Mouse (Mus musculus) embryonic facial prominence, embryonic 12.5 days (tissue): ENCODE measurements around the gene Dhx40. TPM values are rescaled to one million over a fixed set of nuclear protein-coding genes. Genes with fewer than 3 reads are reported as not detected.
"Not testable (repeated sequence)": the region's sequence is repeated elsewhere in the genome, so short reads cannot be mapped to it uniquely, and the experiment has no call there.

Experiments
- ATAC-seq: fragments of 200-750 bp; cut with Nextera tagmentation; 2 replicates; pipeline ENCODE4 v1.8.0; 2017; ENCODE audit not compliant: insufficient number of reproducible peaks, insufficient read depth, low FRiP score, low TSS enrichment
- H3K27ac ChIP-seq: fragments of 300-500 bp; sonication (generic); 2 replicates; pipeline ENCODE4 v1.5.1; 2016; ENCODE audit warnings: mild to moderate bottlenecking
- H3K27me3 ChIP-seq: fragments of 300-500 bp; sonication (generic); 2 replicates; pipeline ENCODE4 v1.6.1; 2016; ENCODE audit warnings: mild to moderate bottlenecking, moderate library complexity
- H3K36me3 ChIP-seq: fragments of 300-500 bp; sonication (generic); 2 replicates; pipeline ENCODE4 v1.6.1; 2016; ENCODE audit warnings: mild to moderate bottlenecking
- H3K4me1 ChIP-seq: fragments of 300-500 bp; sonication (generic); 2 replicates; pipeline ENCODE4 v1.6.1; 2016
- H3K4me2 ChIP-seq: fragments of 300-500 bp; sonication (generic); replicated peaks from 2 replicates; pipeline ENCODE4 v1.6.1; 2016; ENCODE audit warnings: mild to moderate bottlenecking, moderate library complexity
- H3K4me3 ChIP-seq: fragments of 300-500 bp; sonication (generic); 2 replicates; pipeline ENCODE4 v1.5.1; 2016; ENCODE audit warnings: mild to moderate bottlenecking
- H3K9ac ChIP-seq: fragments of 300-500 bp; sonication (generic); 2 replicates; pipeline ENCODE4 v1.6.1; 2016; ENCODE audit warnings: mild to moderate bottlenecking, moderate library complexity
- H3K9me3 ChIP-seq: fragments of 300-500 bp; sonication (generic); 2 replicates; pipeline ENCODE4 v1.6.1; 2016; ENCODE audit warnings: mild to moderate bottlenecking, moderate library complexity
- WGBS: fragments of 180-500 bp; shearing (Covaris S2); methylation state at CpG from one replicate; pipeline ENCODE4 v1.1.7; 2016; 5-methylcytosine and 5-hydroxymethylcytosine counted together
- polyA plus RNA-seq: library from polyadenylated mRNA; unstranded; fragments of >200 nt; fragmentation: Nextera tagmentation; extraction: Ambion mirVana; gene quantifications from 2 replicates; pipeline ENCODE4 v1.2.1, GENCODE M21; 2016

Dhx40 gene
- polyA plus RNA-seq, 1 experiment from 2014 or later, result 31.2 TPM

GRCm38 (mm10) chr11:86838792-86839191, 31.2 kb upstream of the Dhx40 start:
- no peak overlapping the region for H3K27ac ChIP-seq
- no peak overlapping the region for H3K9ac ChIP-seq
- H3K27me3 ChIP-seq, result no peaks in the 10 kb centered on the region
- no peak overlapping the region for H3K4me2 ChIP-seq
- peaks cover 9% of the 10 kb centered on the region; the same call in 1 of the 2 replicates for H3K4me1 ChIP-seq
- no peaks in the 10 kb centered on the region for H3K36me3 ChIP-seq
- WGBS, result 77% methylated on average over 1 of the region's 1 CpGs
- H3K4me3 ChIP-seq, result no peak overlapping the region
- ATAC-seq, result no peak
- H3K9me3 ChIP-seq, result no peaks in the 10 kb centered on the region

- WGBS, result 38% methylated on average over 2 of the region's 2 CpGs
- no peak overlapping the region for H3K9ac ChIP-seq
Measured at GRCm38 (mm10) chr11:86836366-86836765, 28.8 kb upstream of the Dhx40 start.

GRCm38 (mm10) chr11:86834628-86835338, 27.2 kb upstream of the Dhx40 start:
- Histone ChIP-seq H3K4me2 (no peak overlapping the region), H3K4me1 (no peaks in the 10 kb centered on the region), H3K36me3 (no peaks in the 10 kb centered on the region), H3K9ac (no peak overlapping the region), H3K27ac (no peak overlapping the region), H3K9me3 (no peaks in the 10 kb centered on the region), H3K4me3 (no peak overlapping the region), H3K27me3 (no peaks in the 10 kb centered on the region)
- 56% methylated on average over 8 of the region's 8 CpGs for WGBS
- ATAC-seq, result no peak

More at GRCm38 (mm10) chr11:86836366-86836765, 28.8 kb upstream of the Dhx40 start:
- H3K4me2 ChIP-seq, result no peak overlapping the region
- H3K36me3 ChIP-seq, result no peaks in the 10 kb centered on the region
- H3K4me3 ChIP-seq, result no peak overlapping the region
- H3K4me1 ChIP-seq, result peaks cover 9% of the 10 kb centered on the region; the same call in 1 of the 2 replicates
- no peak for ATAC-seq
- no peak overlapping the region for H3K27ac ChIP-seq
- no peaks in the 10 kb centered on the region for H3K27me3 ChIP-seq
- no peaks in the 10 kb centered on the region for H3K9me3 ChIP-seq

GRCm38 (mm10) chr11:86834050-86834449, 26.5 kb upstream of the Dhx40 start:
- WGBS, result 75% methylated on average over 7 of the region's 7 CpGs
- Histone ChIP-seq H3K9ac (no peak overlapping the region), H3K27me3 (no peaks in the 10 kb centered on the region), H3K4me1 (no peaks in the 10 kb centered on the region), H3K4me2 (no peak overlapping the region), H3K27ac (no peak overlapping the region), H3K9me3 (no peaks in the 10 kb centered on the region), H3K4me3 (no peak overlapping the region), H3K36me3 (no peaks in the 10 kb centered on the region)
- no peak for ATAC-seq

GRCm38 (mm10) chr11:86833153-86833552, 25.6 kb upstream of the Dhx40 start:
- Histone ChIP-seq H3K4me1 (no peaks in the 10 kb centered on the region), H3K27ac (no peak overlapping the region), H3K4me2 (no peak overlapping the region), H3K9me3 (no peaks in the 10 kb centered on the region), H3K9ac (no peak overlapping the region), H3K27me3 (no peaks in the 10 kb centered on the region), H3K4me3 (no peak overlapping the region), H3K36me3 (no peaks in the 10 kb centered on the region)
- WGBS, result 59% methylated on average over 3 of the region's 3 CpGs
- no peak for ATAC-seq

GRCm38 (mm10) chr11:86828396-86828795, 20.9 kb upstream of the Dhx40 start:
- no peak for ATAC-seq
- Histone ChIP-seq H3K9me3 (no peaks in the 10 kb centered on the region), H3K27me3 (no peaks in the 10 kb centered on the region), H3K4me3 (no peak overlapping the region), H3K4me1 (no peaks in the 10 kb centered on the region), H3K9ac (no peak overlapping the region), H3K4me2 (no peak overlapping the region), H3K36me3 (no peaks in the 10 kb centered on the region), H3K27ac (no peak overlapping the region)
- 71% methylated on average over 6 of the region's 6 CpGs for WGBS

- Histone ChIP-seq H3K4me2 (no peak overlapping the region), H3K9ac (no peak overlapping the region), H3K36me3 (no peaks in the 10 kb centered on the region), H3K4me1 (no peaks in the 10 kb centered on the region), H3K27me3 (no peaks in the 10 kb centered on the region), H3K27ac (no peak overlapping the region), H3K9me3 (no peaks in the 10 kb centered on the region), H3K4me3 (no peak overlapping the region)
- WGBS, result 71% methylated on average over 2 of the region's 2 CpGs
- ATAC-seq, result no peak
Measured at GRCm38 (mm10) chr11:86827476-86828245, 20.1 kb upstream of the Dhx40 start.

- Histone ChIP-seq H3K9ac (no peak overlapping the region), H3K4me1 (no peaks in the 10 kb centered on the region), H3K27ac (no peak overlapping the region), H3K4me3 (no peak overlapping the region), H3K27me3 (no peaks in the 10 kb centered on the region), H3K9me3 (no peaks in the 10 kb centered on the region), H3K36me3 (no peaks in the 10 kb centered on the region), H3K4me2 (no peak overlapping the region)
- 91% methylated on average over 7 of the region's 7 CpGs for WGBS
- ATAC-seq, result no peak
Measured at GRCm38 (mm10) chr11:86824433-86824832, 16.9 kb upstream of the Dhx40 start.

- H3K27ac ChIP-seq, result no peak overlapping the region
- H3K4me3 ChIP-seq, result no peak overlapping the region
- H3K9ac ChIP-seq, result no peak overlapping the region
- H3K9me3 ChIP-seq, result no peaks in the 10 kb centered on the region
- ATAC-seq, result no peak
- no peaks in the 10 kb centered on the region for H3K36me3 ChIP-seq
- no peak overlapping the region for H3K4me2 ChIP-seq
- H3K4me1 ChIP-seq, result no peaks in the 10 kb centered on the region
- 92% methylated on average over 7 of the region's 7 CpGs for WGBS
- no peaks in the 10 kb centered on the region for H3K27me3 ChIP-seq
Measured at GRCm38 (mm10) chr11:86822531-86822930, 15.0 kb upstream of the Dhx40 start.

GRCm38 (mm10) chr11:86819536-86819935, 12.0 kb upstream of the Dhx40 start:
- WGBS, result 59% methylated on average over 8 of the region's 8 CpGs

GRCm38 (mm10) chr11:86818928-86819327, 11.4 kb upstream of the Dhx40 start:
- H3K4me1 ChIP-seq, result no peaks in the 10 kb centered on the region
- WGBS, result 86% methylated on average over 2 of the region's 2 CpGs
- H3K9me3 ChIP-seq, result no peaks in the 10 kb centered on the region
- H3K4me2 ChIP-seq, result no peak overlapping the region
- no peak overlapping the region for H3K9ac ChIP-seq
- H3K4me3 ChIP-seq, result no peak overlapping the region
- ATAC-seq, result no peak
- no peak overlapping the region for H3K27ac ChIP-seq
- H3K36me3 ChIP-seq, result no peaks in the 10 kb centered on the region
- H3K27me3 ChIP-seq, result no peaks in the 10 kb centered on the region

More at GRCm38 (mm10) chr11:86819536-86819935, 12.0 kb upstream of the Dhx40 start:
- Histone ChIP-seq H3K27ac (no peak overlapping the region), H3K4me1 (no peaks in the 10 kb centered on the region), H3K9me3 (no peaks in the 10 kb centered on the region), H3K9ac (no peak overlapping the region), H3K27me3 (no peaks in the 10 kb centered on the region), H3K36me3 (no peaks in the 10 kb centered on the region), H3K4me3 (no peak overlapping the region), H3K4me2 (no peak overlapping the region)
- no peak for ATAC-seq

GRCm38 (mm10) chr11:86816288-86816687, 8.7 kb upstream of the Dhx40 start:
- ATAC-seq, H3K9me3 ChIP-seq, H3K27me3 ChIP-seq, H3K36me3 ChIP-seq, H3K4me3 ChIP-seq, H3K4me2 ChIP-seq, H3K4me1 ChIP-seq, H3K9ac ChIP-seq, H3K27ac ChIP-seq: not testable (repeated sequence)
- 88% methylated on average over 3 of the region's 3 CpGs for WGBS
